Mouse (Mus musculus): ENCODE results near the gene Lfng. TPM values are rescaled to one million over a fixed set of nuclear protein-coding genes. Genes with fewer than 3 reads are reported as not detected.
A peak's percentile ranks its signal among the peaks of the same experiment; 100 is the strongest.

Lfng gene
- 11.1 and 11.4 TPM in 2 replicates for polyA plus RNA-seq (2015; fragmentation: Nextera tagmentation; extraction: Ambion mirVana)

DNA sequence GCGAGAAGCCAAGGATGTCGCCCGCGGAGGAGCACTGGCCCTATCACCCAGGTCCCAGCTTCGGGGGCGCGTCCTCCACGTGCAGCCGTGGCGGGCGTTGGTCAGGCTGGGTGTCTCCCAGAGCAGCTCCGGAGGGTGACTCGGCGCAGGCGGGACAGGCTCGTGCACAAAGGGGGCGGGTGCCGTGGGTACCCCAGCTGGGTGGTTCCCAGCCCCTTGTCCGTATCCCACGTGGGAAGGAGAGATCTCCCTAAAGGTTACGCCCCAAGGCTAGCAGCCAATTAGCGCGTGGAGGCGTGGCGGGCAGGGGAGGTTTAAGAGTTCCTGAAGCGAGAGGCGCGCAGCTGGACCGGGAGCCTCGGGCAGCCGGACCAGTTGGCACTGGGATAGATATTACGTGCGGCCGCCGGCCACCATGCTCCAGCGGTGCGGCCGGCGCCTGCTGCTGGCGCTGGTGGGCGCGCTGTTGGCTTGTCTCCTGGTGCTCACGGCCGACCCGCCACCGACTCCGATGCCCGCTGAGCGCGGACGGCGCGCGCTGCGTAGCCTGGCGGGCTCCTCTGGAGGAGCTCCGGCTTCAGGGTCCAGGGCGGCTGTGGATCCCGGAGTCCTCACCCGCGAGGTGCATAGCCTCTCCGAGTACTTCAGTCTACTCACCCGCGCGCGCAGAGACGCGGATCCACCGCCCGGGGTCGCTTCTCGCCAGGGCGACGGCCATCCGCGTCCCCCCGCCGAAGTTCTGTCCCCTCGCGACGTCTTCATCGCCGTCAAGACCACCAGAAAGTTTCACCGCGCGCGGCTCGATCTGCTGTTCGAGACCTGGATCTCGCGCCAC is at the start of gene Lfng:
TSS of gene Lfng (plus strand) at position 320 of the 835 bp plus-strand sequence.
- H3K9ac ChIP-seq (ENCODE audit: low read length), result peak within 1 kb of the TSS; percentile 72
- peaks cover 17% of the 10 kb centered on the region for H3K4me1 ChIP-seq (replicated peaks; ENCODE audit: control insufficient read depth, insufficient read depth)
- H3K27me3 ChIP-seq (ENCODE audit: control insufficient read depth, insufficient read depth, low read length), result no peaks in the 10 kb centered on the region
- H3K36me3 ChIP-seq (ENCODE audit: control insufficient read depth, insufficient read depth, low read length), result no peaks in the 10 kb centered on the region
- TF ChIP-seq CTCF (IDR thresholded peaks at IDR 0.05; ENCODE audit: low read depth) (peak; percentile 45), EP300 (optimal IDR thresholded peaks at IDR 0.05) (no peak)
- under 1% methylated on average over 79 of the region's 91 CpGs for WGBS
- DNase-seq (ENCODE audit: low spot score), result peak; percentile 92
- H3K9me3 ChIP-seq (ENCODE audit: control insufficient read depth, low read length), result no peaks in the 10 kb centered on the region
- peak within 1 kb of the TSS; percentile 68 for H3K4me3 ChIP-seq (ENCODE audit: low read depth, low read length)
- ATAC-seq (ENCODE audit: low FRiP score, low TSS enrichment), result peak; percentile 51
- H3K27ac ChIP-seq (replicated peaks), result peak within 1 kb of the TSS; percentile 98
- H3K4me2 ChIP-seq (replicated peaks; ENCODE audit: low read depth), result peak within 1 kb of the TSS; percentile 71

DNA sequence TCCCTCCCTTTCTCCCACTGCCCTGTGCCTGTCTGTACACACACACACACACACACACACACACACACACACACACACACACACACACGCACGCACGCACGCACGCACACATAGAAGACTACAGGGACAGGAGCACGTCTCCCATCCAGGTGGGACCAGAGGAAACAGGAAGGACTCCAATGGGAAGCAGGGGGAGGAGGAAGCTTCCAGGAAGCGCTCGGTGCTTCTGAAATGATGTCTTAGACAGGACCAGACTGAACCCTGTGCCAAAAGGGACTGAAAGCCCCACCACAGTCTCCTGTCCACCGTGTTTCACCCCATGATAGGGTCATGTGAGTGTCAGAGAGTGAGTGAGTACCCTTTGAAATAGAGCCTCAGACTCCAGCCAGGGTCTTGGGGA is 44.5 kb upstream of the Lfng start:
- Histone ChIP-seq H3K27me3 (ENCODE audit: control insufficient read depth, insufficient read depth, low read length) (no peaks in the 10 kb centered on the region), H3K9me3 (ENCODE audit: control insufficient read depth, low read length) (no peaks in the 10 kb centered on the region), H3K4me2 (replicated peaks; ENCODE audit: low read depth) (no peak overlapping the region), H3K4me1 (replicated peaks; ENCODE audit: control insufficient read depth, insufficient read depth) (no peaks in the 10 kb centered on the region), H3K9ac (ENCODE audit: low read length) (no peak overlapping the region), H3K36me3 (ENCODE audit: control insufficient read depth, insufficient read depth, low read length) (no peaks in the 10 kb centered on the region), H3K4me3 (ENCODE audit: low read depth, low read length) (no peak overlapping the region), H3K27ac (replicated peaks) (no peak overlapping the region)
- ATAC-seq (ENCODE audit: low FRiP score, low TSS enrichment) (no peak), DNase-seq (ENCODE audit: low spot score) (no peak)
- no peak for TF ChIP-seq CTCF (IDR thresholded peaks at IDR 0.05; ENCODE audit: low read depth)
- no peak for TF ChIP-seq EP300 (optimal IDR thresholded peaks at IDR 0.05)
- 69% methylated on average over 9 of the region's 9 CpGs for whole genome bisulfite sequencing

DNA sequence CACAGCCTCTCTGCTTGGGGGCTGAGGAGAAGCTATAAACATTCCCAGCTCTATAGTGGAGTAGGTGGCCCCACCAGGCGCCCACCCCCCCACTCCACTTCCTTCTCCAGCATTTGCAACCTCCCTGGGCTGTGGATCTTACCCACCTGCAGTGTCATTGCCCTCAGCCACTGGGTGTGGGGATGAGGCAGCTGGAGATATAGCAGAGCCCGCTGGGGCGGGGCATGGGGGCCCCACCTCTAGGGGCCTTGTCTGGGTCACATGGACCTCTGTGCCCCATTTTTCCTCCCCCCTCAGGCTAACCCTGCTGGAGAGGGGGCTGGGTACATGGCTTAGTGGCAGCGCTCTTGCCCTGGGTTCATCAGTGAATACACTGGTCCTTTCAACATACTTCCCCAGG is 42.2 kb upstream of the Lfng start, which contains the start of gene Grifin:
TSS of gene Grifin (minus strand) at position 176 of the 400 bp plus-strand sequence.
- H3K27ac ChIP-seq (replicated peaks), result no peak within 1 kb of the TSS; the same call in 1 of the 2 replicates
- H3K36me3 ChIP-seq (ENCODE audit: control insufficient read depth, insufficient read depth, low read length), result no peaks in the 10 kb centered on the region
- ATAC-seq (ENCODE audit: low FRiP score, low TSS enrichment) (peak; percentile 2; the same call in 1 of the 2 replicates), DNase-seq (ENCODE audit: low spot score) (no peak)
- TF ChIP-seq CTCF (IDR thresholded peaks at IDR 0.05; ENCODE audit: low read depth) (no peak), EP300 (optimal IDR thresholded peaks at IDR 0.05) (no peak)
- no peaks in the 10 kb centered on the region for H3K27me3 ChIP-seq (ENCODE audit: control insufficient read depth, insufficient read depth, low read length)
- no peak within 1 kb of the TSS for H3K4me2 ChIP-seq (replicated peaks; ENCODE audit: low read depth)
- no peaks in the 10 kb centered on the region for H3K9me3 ChIP-seq (ENCODE audit: control insufficient read depth, low read length)
- H3K9ac ChIP-seq (ENCODE audit: low read length), result peak within 1 kb of the TSS; percentile 13; the same call in 1 of the 2 replicates
- 87% methylated on average over 4 of the region's 4 CpGs for WGBS
- no peaks in the 10 kb centered on the region for H3K4me1 ChIP-seq (replicated peaks; ENCODE audit: control insufficient read depth, insufficient read depth)
- H3K4me3 ChIP-seq (ENCODE audit: low read depth, low read length), result no peak within 1 kb of the TSS

DNA sequence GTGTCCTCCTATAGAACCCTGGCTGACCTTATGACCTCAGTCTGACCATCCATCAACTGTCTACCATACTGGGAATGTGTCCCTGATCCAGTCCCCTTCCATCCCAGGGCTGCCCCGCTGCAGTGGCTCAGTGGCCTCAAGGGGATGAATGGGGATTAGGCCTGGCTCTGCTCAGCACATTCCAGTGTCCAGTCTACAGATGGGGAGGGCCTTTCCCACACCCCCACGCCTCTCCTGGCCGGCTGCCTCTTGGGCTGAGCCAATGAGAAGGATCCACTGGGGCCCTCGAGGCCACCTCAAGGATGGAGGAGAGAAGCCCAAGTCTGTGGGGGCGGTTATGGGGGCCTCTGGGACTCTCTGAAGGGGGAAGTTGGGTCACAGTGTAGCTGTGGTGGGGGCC is 41.7 kb upstream of the Lfng start:
- ATAC-seq (ENCODE audit: low FRiP score, low TSS enrichment), result peak; percentile 71
- Histone ChIP-seq H3K27me3 (ENCODE audit: control insufficient read depth, insufficient read depth, low read length) (no peaks in the 10 kb centered on the region), H3K4me3 (ENCODE audit: low read depth, low read length) (no peak overlapping the region), H3K27ac (replicated peaks) (no peak overlapping the region; the same call in 1 of the 2 replicates), H3K4me1 (replicated peaks; ENCODE audit: control insufficient read depth, insufficient read depth) (no peaks in the 10 kb centered on the region), H3K36me3 (ENCODE audit: control insufficient read depth, insufficient read depth, low read length) (no peaks in the 10 kb centered on the region), H3K9me3 (ENCODE audit: control insufficient read depth, low read length) (no peaks in the 10 kb centered on the region), H3K4me2 (replicated peaks; ENCODE audit: low read depth) (no peak overlapping the region), H3K9ac (ENCODE audit: low read length) (no peak overlapping the region)
- WGBS, result 24% methylated on average over 5 of the region's 5 CpGs
- TF ChIP-seq CTCF (IDR thresholded peaks at IDR 0.05; ENCODE audit: low read depth), result 0 out of 2 replicates have a peak, but pooled peaks have one; percentile 8
- TF ChIP-seq EP300 (optimal IDR thresholded peaks at IDR 0.05), result no peak
- peak; percentile 37 for DNase-seq (ENCODE audit: low spot score)

DNA sequence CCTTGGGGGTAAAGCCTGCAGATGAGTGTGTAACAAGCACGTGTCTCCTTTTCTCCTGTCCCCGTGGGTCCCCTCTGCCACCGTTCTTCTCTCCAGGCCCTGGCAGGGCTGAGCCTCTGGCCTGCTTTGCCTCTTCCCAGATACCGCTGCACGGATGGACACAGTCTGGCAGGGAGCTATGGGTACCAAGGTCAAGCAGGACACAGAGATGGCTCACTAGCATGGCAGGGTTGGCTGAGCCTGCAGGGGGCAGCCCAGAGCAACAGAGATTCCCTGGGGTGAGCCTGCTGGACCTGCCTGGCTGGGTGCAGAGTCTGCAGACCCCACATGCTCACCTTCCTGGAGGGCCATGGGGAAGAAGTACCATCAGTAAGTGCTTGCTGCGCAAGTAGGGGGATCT is 41.3 kb upstream of the Lfng start:
- H3K27ac ChIP-seq (replicated peaks), result no peak overlapping the region; the same call in 1 of the 2 replicates
- no peaks in the 10 kb centered on the region for H3K27me3 ChIP-seq (ENCODE audit: control insufficient read depth, insufficient read depth, low read length)
- DNase-seq (ENCODE audit: low spot score) (peak; percentile 54), ATAC-seq (ENCODE audit: low FRiP score, low TSS enrichment) (peak; percentile 31)
- peak overlapping the region; percentile 13; the same call in 1 of the 2 replicates for H3K9ac ChIP-seq (ENCODE audit: low read length)
- H3K4me3 ChIP-seq (ENCODE audit: low read depth, low read length), result no peak overlapping the region
- 53% methylated on average over 6 of the region's 6 CpGs for WGBS
- H3K4me1 ChIP-seq (replicated peaks; ENCODE audit: control insufficient read depth, insufficient read depth), result no peaks in the 10 kb centered on the region
- no peak for TF ChIP-seq EP300 (optimal IDR thresholded peaks at IDR 0.05)
- peak; percentile 76 for TF ChIP-seq CTCF (IDR thresholded peaks at IDR 0.05; ENCODE audit: low read depth)
- H3K4me2 ChIP-seq (replicated peaks; ENCODE audit: low read depth), result no peak overlapping the region
- no peaks in the 10 kb centered on the region for H3K9me3 ChIP-seq (ENCODE audit: control insufficient read depth, low read length)
- H3K36me3 ChIP-seq (ENCODE audit: control insufficient read depth, insufficient read depth, low read length), result no peaks in the 10 kb centered on the region

DNA sequence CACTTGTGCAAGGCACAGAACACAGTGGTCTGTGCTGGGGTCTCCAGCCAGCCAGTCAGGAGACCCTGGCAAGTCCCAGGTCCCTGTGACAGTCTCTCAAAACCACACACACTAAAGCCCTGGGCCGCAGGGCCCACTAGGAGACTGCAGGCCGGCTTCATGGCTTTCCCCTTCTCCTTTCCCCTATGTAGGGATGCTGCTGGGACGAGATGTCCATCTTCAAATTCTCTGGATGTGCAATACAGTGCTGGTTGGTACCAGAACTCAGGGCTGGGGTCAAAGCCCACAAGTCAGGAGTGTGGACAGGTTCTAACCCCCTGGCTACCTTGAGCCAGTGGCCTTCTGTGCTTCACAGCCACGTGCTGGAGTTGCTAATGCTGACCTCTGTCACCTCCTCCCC is 40.8 kb upstream of the Lfng start:
- no peak overlapping the region for H3K4me3 ChIP-seq (ENCODE audit: low read depth, low read length)
- no peaks in the 10 kb centered on the region for H3K4me1 ChIP-seq (replicated peaks; ENCODE audit: control insufficient read depth, insufficient read depth)
- no peaks in the 10 kb centered on the region for H3K36me3 ChIP-seq (ENCODE audit: control insufficient read depth, insufficient read depth, low read length)
- DNase-seq (ENCODE audit: low spot score) (no peak), ATAC-seq (ENCODE audit: low FRiP score, low TSS enrichment) (no peak)
- no peaks in the 10 kb centered on the region for H3K9me3 ChIP-seq (ENCODE audit: control insufficient read depth, low read length)
- no peak overlapping the region for H3K4me2 ChIP-seq (replicated peaks; ENCODE audit: low read depth)
- 68% methylated on average over 4 of the region's 4 CpGs for WGBS
- TF ChIP-seq EP300 (optimal IDR thresholded peaks at IDR 0.05) (no peak), CTCF (IDR thresholded peaks at IDR 0.05; ENCODE audit: low read depth) (no peak)
- H3K27ac ChIP-seq (replicated peaks), result no peak overlapping the region; the same call in 1 of the 2 replicates
- 0 out of 2 replicates have a peak overlapping the region, but pooled peaks have one; percentile 4 for H3K9ac ChIP-seq (ENCODE audit: low read length)
- no peaks in the 10 kb centered on the region for H3K27me3 ChIP-seq (ENCODE audit: control insufficient read depth, insufficient read depth, low read length)
